Mouse (Mus musculus) frontal cortex, adult 2 months (tissue): ENCODE measurements around the gene Abtb2. TPM values are rescaled to one million over a fixed set of nuclear protein-coding genes. Genes with fewer than 3 reads are reported as not detected.

Experiments
- DNase-seq, 2 experiments: peaks; one replicate each; pipeline ENCODE4 v3.0.0; 2022; ENCODE audit warnings: low spot score in 1 of 2; ENCODE audit errors: extremely low spot score in 1 of 2
- polyA plus RNA-seq: library from polyadenylated mRNA; depleted of rRNA; stranded (reverse); fragments of >200 nt; gene quantifications from 2 replicates; pipeline ENCODE4 v1.2.3, GENCODE M21; 2012

Abtb2 gene
- polyA plus RNA-seq, 1 experiment = 12.0 TPM

- DNase-seq = peak; percentile 55 to 82
Measured at GRCm38 (mm10) chr2:103718594-103719291, 152.6 kb downstream of the Abtb2 start.

GRCm38 (mm10) chr2:103719292-103719646, 153.2 kb downstream of the Abtb2 start:
- DNase-seq = no peak

GRCm38 (mm10) chr2:103724521-103724920, 158.4 kb downstream of the Abtb2 start:
- no peak for DNase-seq

DNA sequence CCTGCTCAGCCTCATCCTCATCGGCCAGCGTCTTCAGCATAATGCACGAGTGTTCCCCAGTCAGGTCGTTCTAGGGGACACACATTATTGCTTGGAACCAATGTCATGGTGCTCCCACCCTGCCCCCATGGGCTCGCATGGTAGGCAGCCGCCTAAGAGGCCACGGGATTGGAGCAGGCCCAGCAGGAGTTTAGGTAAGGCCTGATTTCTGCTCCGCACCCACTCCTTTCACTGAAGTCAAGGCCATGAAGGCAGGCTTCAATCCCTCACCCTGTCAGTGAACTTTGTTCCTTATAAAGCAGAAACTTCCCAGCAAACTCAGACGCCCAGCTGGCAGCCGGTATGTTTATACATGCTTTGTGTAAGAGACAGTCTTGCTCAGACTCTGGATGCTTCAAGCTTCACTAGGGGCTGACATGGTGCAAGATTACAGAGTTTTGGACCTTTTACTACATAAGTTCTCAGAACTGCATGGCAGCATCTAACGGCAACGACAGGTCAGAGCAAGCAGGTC, 162.0 kb downstream of the Abtb2 start:
- no peak for DNase-seq

GRCm38 (mm10) chr2:103730999-103731398, 164.9 kb downstream of the Abtb2 start:
- peak; percentile 76 to 80 for DNase-seq

- DNase-seq = no peak
Measured at GRCm38 (mm10) chr2:103731423-103731822, 165.3 kb downstream of the Abtb2 start.

- DNase-seq = no peak
Measured at GRCm38 (mm10) chr2:103742821-103743220, 176.7 kb downstream of the Abtb2 start.

DNA sequence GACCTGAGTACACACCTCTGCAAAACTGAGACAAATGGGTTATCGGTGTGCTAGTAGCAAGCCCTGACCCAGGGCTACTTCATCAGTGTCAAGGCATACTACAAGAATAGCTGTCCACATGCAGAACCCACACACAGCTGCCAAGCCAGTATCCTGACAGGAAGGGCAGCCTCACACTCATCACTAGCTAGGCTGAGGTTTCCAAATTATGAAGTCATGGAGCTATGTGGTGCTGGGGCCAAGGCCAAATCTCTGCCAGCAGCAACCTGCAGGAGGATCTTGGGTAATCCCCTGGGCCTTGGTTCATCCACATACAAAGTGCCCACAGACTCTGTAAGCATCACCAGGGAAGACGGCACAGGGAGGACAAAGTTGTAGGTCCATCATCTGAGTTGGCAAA, 177.4 kb downstream of the Abtb2 start:
- DNase-seq = no peak

GRCm38 (mm10) chr2:103743988-103744387, 177.9 kb downstream of the Abtb2 start:
- DNase-seq = peak in 1 of 2 experiments; percentile 78

DNA sequence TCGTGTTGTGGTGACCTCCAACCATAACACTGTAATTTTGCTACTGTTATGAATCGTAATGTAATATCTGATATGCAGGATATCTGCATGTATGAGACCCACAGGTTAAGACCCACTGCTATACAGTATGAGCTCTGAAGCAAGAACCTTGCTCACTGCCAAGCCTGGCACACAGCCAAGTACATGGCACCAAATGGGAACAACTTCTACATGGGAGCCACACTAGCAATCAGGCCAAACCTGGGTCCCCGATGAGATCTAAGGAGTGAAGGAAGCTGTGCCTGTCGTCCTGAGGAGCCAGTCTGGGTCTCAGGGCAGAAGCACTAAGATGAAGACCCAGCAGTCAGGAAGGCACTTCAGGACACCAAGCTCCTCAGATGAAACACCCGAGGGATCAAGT, 179.4 kb downstream of the Abtb2 start:
- DNase-seq = no peak

GRCm38 (mm10) chr2:103746096-103746495, 180.0 kb downstream of the Abtb2 start:
- DNase-seq = peak in 1 of 2 experiments; percentile 23

GRCm38 (mm10) chr2:103746761-103747160, 180.7 kb downstream of the Abtb2 start:
- DNase-seq = no peak

- DNase-seq = no peak
Measured at GRCm38 (mm10) chr2:103747891-103748290, 181.8 kb downstream of the Abtb2 start.

GRCm38 (mm10) chr2:103749091-103749490, 183.0 kb downstream of the Abtb2 start:
- DNase-seq = no peak

- no peak for DNase-seq
Measured at GRCm38 (mm10) chr2:103751771-103752170, 185.7 kb downstream of the Abtb2 start.

- DNase-seq = no peak
Measured at GRCm38 (mm10) chr2:103754614-103755013, 188.5 kb downstream of the Abtb2 start.

GRCm38 (mm10) chr2:103755458-103756085, 189.5 kb downstream of the Abtb2 start:
- no peak for DNase-seq

DNA sequence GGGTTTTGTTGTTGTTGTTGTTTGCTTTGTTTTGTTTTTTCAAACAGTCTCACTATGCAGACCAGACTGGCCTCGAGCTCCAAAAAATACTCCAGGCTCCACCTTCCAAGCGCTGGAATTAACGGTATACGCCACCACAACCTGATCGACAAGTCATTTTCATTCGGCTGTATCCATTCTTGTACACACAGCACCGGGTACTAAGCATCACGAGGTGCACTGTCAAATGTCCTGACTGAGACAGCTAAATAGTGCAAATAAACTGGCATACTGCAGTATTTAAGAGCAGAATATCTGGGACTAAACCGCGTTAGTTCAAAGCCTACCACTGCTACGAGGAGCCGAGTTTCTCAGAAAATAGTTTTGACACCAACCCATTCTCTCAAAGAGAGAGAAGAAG, 194.3 kb downstream of the Abtb2 start:
- peak in 1 of 2 experiments; percentile 28 for DNase-seq

DNA sequence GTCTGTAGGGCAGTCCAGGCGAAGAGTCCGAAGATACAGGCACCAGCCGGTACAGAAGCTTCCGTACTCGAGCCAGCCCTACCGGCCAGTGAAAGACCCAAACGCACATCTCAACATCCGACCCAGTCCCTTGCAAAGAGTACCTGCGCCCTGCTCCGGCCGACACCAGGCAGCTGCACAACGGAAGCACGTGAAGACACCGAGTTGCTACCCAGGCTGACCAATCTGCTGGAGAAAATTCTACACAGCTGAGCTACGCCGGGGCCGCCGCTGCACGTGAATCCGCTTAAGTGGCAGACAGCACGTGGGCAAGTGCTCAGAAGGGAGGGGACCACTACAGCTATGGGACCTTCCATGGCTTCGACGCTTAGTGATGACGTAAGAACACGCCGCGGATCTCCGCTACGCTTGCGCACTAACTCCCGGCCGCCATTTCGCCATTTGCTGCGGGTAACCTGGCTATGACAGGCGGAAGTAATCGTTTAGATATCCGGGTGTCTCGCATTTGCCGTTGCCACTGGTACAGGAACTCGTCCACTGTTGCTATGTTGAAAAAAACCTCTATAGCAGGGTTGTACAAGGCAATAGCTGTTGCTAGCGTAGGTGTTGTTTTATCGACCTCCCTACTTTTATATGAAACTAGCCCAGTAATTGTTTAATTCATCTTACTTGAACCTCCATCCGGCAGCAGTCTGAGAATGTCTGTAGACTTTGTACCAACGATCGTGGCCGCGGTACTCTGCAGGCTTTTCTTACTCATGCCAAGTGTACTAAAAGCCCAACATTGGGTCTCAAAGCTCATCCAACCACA, 195.0 kb downstream of the Abtb2 start, which contains the start of gene Nat10:
Nat10 (minus strand) TSS at position 365 of the 811 bp plus-strand sequence.
- DNase-seq = peak; percentile 99 to 100

- no peak for DNase-seq
Measured at GRCm38 (mm10) chr2:103761993-103762392, 195.9 kb downstream of the Abtb2 start.

DNA sequence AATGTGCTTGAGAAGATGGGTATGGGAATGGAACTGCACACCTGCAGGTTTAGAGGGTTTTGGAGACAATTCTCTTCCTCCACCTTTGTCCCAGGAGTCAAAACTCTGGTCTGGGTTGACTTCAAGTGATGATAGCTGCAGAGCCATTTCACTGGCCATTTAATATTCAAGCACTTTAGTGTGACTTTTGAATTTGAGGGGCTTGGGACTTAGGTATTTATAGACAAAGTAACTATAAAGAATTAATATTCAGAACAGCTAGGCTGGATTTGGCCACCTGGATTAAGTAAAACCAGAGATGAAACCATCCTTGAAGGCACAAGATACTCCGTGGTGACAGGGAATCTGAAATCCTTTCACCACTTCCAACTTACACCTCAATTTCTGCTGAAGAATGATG, 196.4 kb downstream of the Abtb2 start:
- no peak for DNase-seq
